Mouse (Mus musculus) midbrain, embryonic 14.5 days (tissue): ENCODE results near the gene Prkar2b. TPM values are rescaled to one million over a fixed set of nuclear protein-coding genes. Genes with fewer than 3 reads are reported as not detected.

Experiments used
- ATAC-seq: fragments of 200-750 bp; cut with Nextera tagmentation; 2 replicates; pipeline ENCODE4 v1.8.0; 2017; ENCODE audit warnings: moderate number of reproducible peaks, moderate library complexity; ENCODE audit not compliant: low FRiP score, low TSS enrichment
- DNase-seq: peaks from one replicate; pipeline ENCODE4 v3.0.0-alpha.2; 2015
- H3K27ac ChIP-seq: fragments of 300-500 bp; sonication (generic); replicated peaks from 2 replicates; pipeline ENCODE4 v1.5.1; 2014; ENCODE audit warnings: mild to moderate bottlenecking, low read depth, low read length, moderate library complexity
- H3K27me3 ChIP-seq: fragments of 300-500 bp; sonication (generic); 2 replicates; pipeline ENCODE4 v1.6.1; 2014; ENCODE audit warnings: low read length, control low read depth, mixed read lengths; ENCODE audit not compliant: control insufficient read depth, insufficient read depth
- H3K36me3 ChIP-seq: fragments of 300-500 bp; sonication (generic); 2 replicates; pipeline ENCODE4 v1.6.1; 2014; ENCODE audit warnings: low read length, control low read depth; ENCODE audit not compliant: control insufficient read depth, insufficient read depth
- H3K4me1 ChIP-seq: fragments of 300-500 bp; sonication (generic); 2 replicates; pipeline ENCODE4 v1.6.1; 2014; ENCODE audit warnings: mild to moderate bottlenecking, antibody characterized with exemption, low read length, control low read depth; ENCODE audit not compliant: control insufficient read depth, insufficient read depth
- H3K4me2 ChIP-seq: fragments of 300-500 bp; sonication (generic); 2 replicates; pipeline ENCODE4 v1.6.1; 2014; ENCODE audit warnings: mild to moderate bottlenecking, low read length, moderate library complexity
- H3K4me3 ChIP-seq: fragments of 300-500 bp; sonication (generic); replicated peaks from 2 replicates; pipeline ENCODE4 v1.5.1; 2014; ENCODE audit warnings: low read depth, low read length
- H3K9ac ChIP-seq: fragments of 300-500 bp; sonication (generic); replicated peaks from 2 replicates; pipeline ENCODE4 v1.6.1; 2014; ENCODE audit warnings: mild to moderate bottlenecking, low read length, moderate library complexity
- H3K9me3 ChIP-seq: fragments of 300-500 bp; sonication (generic); 2 replicates; pipeline ENCODE4 v1.6.1; 2016; ENCODE audit warnings: low read length, control low read depth, mixed read lengths; ENCODE audit not compliant: control insufficient read depth
- WGBS: fragments of 180-500 bp; shearing (Covaris S2); extraction: QIAGEN DNeasy Blood & Tissue Kit; methylation state at CpG from one replicate; pipeline ENCODE4 v1.1.7; 2014; 5-methylcytosine and 5-hydroxymethylcytosine counted together
- polyA plus RNA-seq: library from polyadenylated mRNA; unstranded; fragments of >200 nt; fragmentation: Nextera tagmentation; extraction: Ambion mirVana; gene quantifications from 2 replicates; pipeline ENCODE4 v1.2.1, GENCODE M21; 2014

Gene Prkar2b
- polyA plus RNA-seq, 1 experiment from 2014 or later, result 188 TPM

DNA sequence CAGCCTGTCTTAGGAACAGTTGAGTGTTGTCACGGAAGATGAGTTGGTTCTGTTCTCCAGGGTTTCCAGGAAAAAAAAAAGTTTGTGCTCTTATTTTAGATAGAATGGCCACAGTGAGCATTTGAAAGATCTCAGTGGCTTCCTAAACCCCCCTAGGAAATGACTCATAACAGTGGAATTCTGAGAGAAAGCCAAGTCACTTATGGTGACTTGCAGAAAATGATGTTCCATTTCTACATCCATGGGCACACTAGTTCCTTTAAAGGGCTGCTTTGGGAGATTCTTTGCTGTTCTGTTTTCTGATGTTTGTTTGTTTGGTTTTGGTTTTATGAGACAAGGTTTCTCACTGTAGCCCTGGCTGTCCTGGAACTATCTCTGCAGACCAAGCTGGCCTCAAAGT, 34.1 kb upstream of the Prkar2b start:
- H3K27ac ChIP-seq, result no peak overlapping the region
- peaks cover 2% of the 10 kb centered on the region; the same call in 1 of the 2 replicates for H3K9me3 ChIP-seq
- no peak overlapping the region for H3K4me2 ChIP-seq
- H3K36me3 ChIP-seq, result no peaks in the 10 kb centered on the region
- no peak overlapping the region for H3K9ac ChIP-seq
- H3K4me1 ChIP-seq, result no peaks in the 10 kb centered on the region
- H3K4me3 ChIP-seq, result no peak overlapping the region
- WGBS, result 83% methylated on average over 1 of the region's 1 CpGs
- H3K27me3 ChIP-seq, result no peaks in the 10 kb centered on the region
- ATAC-seq (no peak), DNase-seq (no peak)

DNA sequence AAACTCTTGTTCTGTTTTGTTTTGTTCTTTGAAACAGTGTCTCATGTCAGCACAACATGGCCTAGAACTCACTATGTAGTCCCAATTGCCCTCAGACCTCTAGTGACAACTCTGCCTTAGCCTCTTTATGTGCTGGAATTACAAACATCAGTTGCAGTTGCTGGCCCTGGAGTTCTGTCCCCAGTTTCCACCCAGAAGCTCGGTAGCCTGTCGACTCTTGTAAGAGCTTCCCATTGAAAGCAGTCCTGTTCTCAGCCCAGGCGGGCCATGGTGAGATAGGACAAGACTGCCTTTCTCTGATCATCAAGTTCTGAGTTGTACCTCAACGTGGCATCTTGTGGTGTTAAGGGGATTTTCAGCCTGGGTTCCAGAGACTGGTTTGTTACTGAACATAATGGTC, 31.4 kb upstream of the Prkar2b start:
- ATAC-seq (no peak), DNase-seq (no peak)
- H3K27me3 ChIP-seq, result no peaks in the 10 kb centered on the region
- 90% methylated on average over 4 of the region's 4 CpGs for WGBS
- H3K4me1 ChIP-seq, result no peaks in the 10 kb centered on the region
- H3K4me2 ChIP-seq, result no peak overlapping the region
- H3K9ac ChIP-seq, result no peak overlapping the region
- no peak overlapping the region for H3K27ac ChIP-seq
- H3K36me3 ChIP-seq, result no peaks in the 10 kb centered on the region
- H3K4me3 ChIP-seq, result no peak overlapping the region
- H3K9me3 ChIP-seq, result peaks cover 2% of the 10 kb centered on the region; the same call in 1 of the 2 replicates

DNA sequence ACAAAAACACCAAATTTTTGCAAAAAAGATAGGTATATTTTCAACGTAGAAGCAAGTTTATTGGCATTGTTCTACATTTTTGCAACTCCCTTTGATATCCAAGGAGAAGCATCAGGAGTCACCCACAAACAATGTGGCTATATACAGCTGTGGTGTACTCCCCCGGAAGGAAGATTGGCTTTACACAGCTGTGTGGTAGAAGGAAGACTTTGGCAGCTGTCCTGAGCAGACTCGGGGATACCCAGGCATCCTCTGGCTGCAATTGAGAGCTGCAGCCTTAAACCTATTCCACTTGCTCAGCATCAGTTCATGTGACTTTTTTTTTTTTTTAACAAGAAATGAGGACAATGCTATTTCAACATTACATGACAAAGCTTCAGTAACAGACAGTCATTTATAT, 27.5 kb upstream of the Prkar2b start:
- DNase-seq (no peak), ATAC-seq (no peak)
- Histone ChIP-seq H3K4me3 (no peak overlapping the region), H3K4me2 (no peak overlapping the region), H3K27me3 (no peaks in the 10 kb centered on the region), H3K4me1 (no peaks in the 10 kb centered on the region), H3K27ac (no peak overlapping the region), H3K9me3 (peaks cover 2% of the 10 kb centered on the region; the same call in 1 of the 2 replicates), H3K36me3 (no peaks in the 10 kb centered on the region), H3K9ac (no peak overlapping the region)
- WGBS, result 79% methylated on average over 3 of the region's 3 CpGs

DNA sequence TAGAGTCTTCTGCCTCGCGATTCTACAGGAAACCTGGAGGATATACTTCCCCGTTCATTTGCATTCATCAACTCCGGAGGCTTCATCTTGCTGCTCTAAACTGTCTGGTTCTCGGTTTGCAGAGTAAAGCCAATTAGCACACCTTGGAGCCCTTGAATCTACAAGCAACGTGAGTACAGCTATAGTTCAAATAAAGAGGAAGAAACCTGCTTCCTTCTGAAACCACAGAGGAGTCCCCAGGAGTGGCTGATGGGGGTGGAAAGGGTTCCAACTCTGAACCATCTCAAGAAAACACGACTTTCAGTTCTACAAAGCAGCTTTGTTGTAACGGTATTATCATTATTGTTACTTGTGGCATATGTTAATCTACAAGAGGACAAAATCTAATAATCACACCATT, 26.2 kb upstream of the Prkar2b start:
- Histone ChIP-seq H3K9ac (no peak overlapping the region), H3K27ac (no peak overlapping the region), H3K9me3 (peaks cover 2% of the 10 kb centered on the region; the same call in 1 of the 2 replicates), H3K4me3 (no peak overlapping the region), H3K4me1 (no peaks in the 10 kb centered on the region), H3K27me3 (no peaks in the 10 kb centered on the region), H3K36me3 (no peaks in the 10 kb centered on the region), H3K4me2 (no peak overlapping the region)
- ATAC-seq (no peak), DNase-seq (no peak)
- 77% methylated on average over 8 of the region's 8 CpGs for WGBS

DNA sequence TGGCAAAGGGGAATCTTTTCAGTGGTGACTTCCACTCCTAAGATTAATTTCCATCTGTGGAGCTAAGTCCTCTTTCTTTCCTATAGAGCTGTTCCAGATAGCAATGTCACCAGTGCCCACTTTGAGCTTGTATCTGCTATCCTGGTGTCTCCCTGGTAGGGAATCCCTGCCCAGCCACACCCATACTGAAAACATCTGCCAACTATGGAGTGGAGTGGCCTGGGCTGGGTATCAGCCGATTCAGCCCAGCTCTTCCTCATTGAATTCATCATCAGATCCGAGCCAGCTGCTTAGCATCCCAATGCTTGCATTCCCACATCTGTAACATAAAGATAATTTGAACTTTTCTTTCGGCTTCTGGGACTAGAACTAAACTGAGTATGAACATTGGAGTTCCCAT, 25.8 kb upstream of the Prkar2b start:
- Histone ChIP-seq H3K4me1 (no peaks in the 10 kb centered on the region), H3K27ac (no peak overlapping the region), H3K9me3 (peaks cover 2% of the 10 kb centered on the region; the same call in 1 of the 2 replicates), H3K4me2 (no peak overlapping the region), H3K36me3 (no peaks in the 10 kb centered on the region), H3K9ac (no peak overlapping the region), H3K27me3 (no peaks in the 10 kb centered on the region), H3K4me3 (no peak overlapping the region)
- ATAC-seq (no peak), DNase-seq (no peak)
- whole genome bisulfite sequencing, result 90% methylated on average over 3 of the region's 3 CpGs

DNA sequence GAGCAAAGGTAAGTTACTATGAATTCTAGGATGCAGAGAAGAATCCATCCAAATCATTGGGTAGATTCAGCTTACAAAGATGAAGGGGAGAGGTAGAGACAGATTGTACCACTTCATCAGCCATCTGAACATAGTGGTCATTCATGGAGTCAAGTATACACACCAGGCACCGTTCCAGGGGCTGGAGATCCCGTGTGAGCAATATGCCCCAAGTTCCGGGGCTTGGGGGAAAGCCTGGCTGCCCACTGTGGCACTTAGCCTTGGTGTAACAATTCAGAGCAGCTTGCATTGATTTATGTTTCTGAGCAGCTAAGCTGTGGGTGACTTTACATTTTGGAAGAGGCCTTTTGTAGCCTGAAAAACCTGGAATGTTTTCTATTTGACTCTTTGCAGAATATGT, 24.8 kb upstream of the Prkar2b start:
- Histone ChIP-seq H3K27ac (no peak overlapping the region), H3K4me3 (no peak overlapping the region), H3K4me1 (no peaks in the 10 kb centered on the region), H3K4me2 (no peak overlapping the region), H3K36me3 (no peaks in the 10 kb centered on the region), H3K9me3 (no peaks in the 10 kb centered on the region), H3K9ac (no peak overlapping the region), H3K27me3 (no peaks in the 10 kb centered on the region)
- no peak for ATAC-seq
- WGBS, result 90% methylated on average over 3 of the region's 3 CpGs
- DNase-seq, result no peak

DNA sequence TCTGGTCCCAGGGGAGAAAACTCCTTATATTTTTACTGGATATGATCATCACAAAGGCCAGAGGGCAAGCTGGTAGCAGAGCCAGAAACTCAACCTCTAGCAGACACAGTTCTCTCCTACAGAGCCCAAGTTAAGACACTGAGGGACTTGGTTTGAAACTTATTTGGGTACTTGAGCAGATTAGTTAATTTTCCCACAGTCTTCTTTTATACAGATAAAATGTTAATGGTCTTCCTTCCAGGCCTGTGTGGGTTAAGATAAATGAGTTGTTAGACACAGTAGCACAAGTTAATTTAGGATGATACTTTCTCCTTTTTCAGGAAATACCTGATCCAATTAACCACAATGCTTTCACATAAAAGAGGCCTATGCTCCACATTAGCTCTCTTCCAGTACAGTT, 24.1 kb upstream of the Prkar2b start:
- no peak for DNase-seq
- Histone ChIP-seq H3K4me3 (no peak overlapping the region), H3K9me3 (no peaks in the 10 kb centered on the region), H3K36me3 (no peaks in the 10 kb centered on the region), H3K9ac (no peak overlapping the region), H3K27me3 (no peaks in the 10 kb centered on the region), H3K4me2 (no peak overlapping the region), H3K27ac (no peak overlapping the region), H3K4me1 (no peaks in the 10 kb centered on the region)
- no peak for ATAC-seq

DNA sequence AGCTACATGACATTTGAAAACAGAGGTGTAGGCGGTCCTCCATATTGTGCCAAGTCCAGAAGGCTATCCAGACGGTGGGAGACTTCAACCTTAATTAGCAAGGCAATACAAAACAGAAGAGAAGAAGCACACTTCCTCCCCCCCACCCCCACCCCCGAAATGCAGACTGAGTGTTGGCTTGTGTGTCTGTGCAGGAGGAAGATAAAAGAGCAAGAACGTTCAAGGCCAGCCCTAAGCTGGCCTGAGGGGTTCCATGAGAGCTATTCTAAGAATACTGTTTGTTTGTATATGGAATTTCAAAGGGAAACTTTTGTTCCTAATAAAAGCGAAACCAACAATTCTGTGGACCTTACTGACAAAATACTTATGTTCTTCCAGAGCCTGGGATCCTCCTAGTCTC, 23.5 kb upstream of the Prkar2b start:
- Histone ChIP-seq H3K4me1 (no peaks in the 10 kb centered on the region), H3K4me2 (no peak overlapping the region), H3K9me3 (no peaks in the 10 kb centered on the region), H3K9ac (no peak overlapping the region), H3K4me3 (no peak overlapping the region), H3K36me3 (no peaks in the 10 kb centered on the region), H3K27ac (no peak overlapping the region), H3K27me3 (no peaks in the 10 kb centered on the region)
- no peak for DNase-seq
- ATAC-seq, result no peak
- WGBS, result 62% methylated on average over 5 of the region's 5 CpGs

DNA sequence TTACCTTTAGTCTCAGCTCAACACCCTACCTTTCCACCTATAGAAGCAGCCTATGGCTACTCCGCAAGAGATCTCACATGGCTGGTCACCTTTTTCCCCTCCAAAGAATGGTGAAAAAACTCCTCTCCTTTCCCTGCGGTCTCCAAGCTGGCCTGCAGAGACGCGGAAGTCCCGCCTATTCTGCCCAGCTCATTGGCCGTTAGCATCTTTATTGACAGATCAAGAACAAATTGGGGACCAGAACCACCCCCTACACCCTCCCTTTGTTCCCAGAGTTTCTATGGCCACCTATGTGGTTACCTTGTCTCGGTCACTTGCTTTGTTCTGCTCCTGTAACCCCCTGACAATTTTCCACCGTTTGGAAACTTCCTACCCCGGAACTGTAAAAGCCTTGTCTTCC, 19.6 kb upstream of the Prkar2b start:
- WGBS, result 83% methylated on average over 9 of the region's 9 CpGs
- Histone ChIP-seq H3K9ac (no peak overlapping the region), H3K4me3 (no peak overlapping the region), H3K27me3 (no peaks in the 10 kb centered on the region), H3K36me3 (no peaks in the 10 kb centered on the region), H3K9me3 (no peaks in the 10 kb centered on the region), H3K27ac (no peak overlapping the region), H3K4me2 (no peak overlapping the region), H3K4me1 (no peaks in the 10 kb centered on the region)
- DNase-seq (no peak), ATAC-seq (no peak)
